Mouse (Mus musculus): ENCODE measurements around the gene Taf6l.
A peak's percentile ranks its signal among the peaks of the same experiment; 100 is the strongest.

Gene Taf6l

DNA sequence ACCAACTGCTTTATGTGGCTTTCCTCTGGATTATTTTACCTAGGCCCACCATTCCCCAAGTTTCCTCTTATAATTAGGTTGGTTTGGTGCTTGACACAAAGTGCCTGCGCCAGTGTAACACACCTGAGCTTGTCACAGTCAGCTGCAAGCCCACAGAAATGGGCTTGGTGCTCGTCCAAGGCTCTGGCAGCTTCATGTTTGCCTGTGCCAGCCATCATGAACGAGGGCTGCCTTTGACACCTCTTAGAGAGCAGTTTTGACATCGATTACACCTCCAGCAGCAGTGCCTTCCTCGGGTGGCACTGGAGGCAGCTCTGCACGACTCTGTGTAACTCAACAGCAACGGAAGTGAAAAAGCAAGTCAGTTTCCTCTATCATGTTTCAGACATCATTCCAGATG lies 4.0 kb upstream of the Taf6l start:
- no peak for DNase-seq (ENCODE audit: low spot score)

DNA sequence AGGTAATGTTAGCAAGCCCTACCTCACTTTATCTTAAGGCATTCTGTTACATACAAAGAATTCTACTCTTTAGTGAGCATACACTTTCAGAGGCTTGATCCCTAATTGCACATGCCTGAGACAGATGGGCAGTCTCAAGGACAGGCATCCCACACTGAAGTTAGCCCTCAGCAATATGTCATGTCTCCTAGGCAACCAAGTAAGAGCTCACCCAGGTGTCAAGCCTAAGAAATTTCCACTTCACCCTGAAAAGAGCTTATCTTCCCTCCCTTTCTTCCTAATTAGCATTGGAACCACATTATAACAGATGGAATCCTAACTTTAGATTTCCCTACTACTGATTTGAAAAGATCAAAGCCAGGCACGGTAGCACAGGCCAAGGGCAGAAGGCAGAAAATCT lies 3.0 kb upstream of the Taf6l start:
- DNase-seq (ENCODE audit: low spot score) = no peak

GRCm38 (mm10) chr19:8788521-8788920 lies 2.3 kb upstream of the Taf6l start:
- DNase-seq (ENCODE audit: low spot score) = no peak

DNA sequence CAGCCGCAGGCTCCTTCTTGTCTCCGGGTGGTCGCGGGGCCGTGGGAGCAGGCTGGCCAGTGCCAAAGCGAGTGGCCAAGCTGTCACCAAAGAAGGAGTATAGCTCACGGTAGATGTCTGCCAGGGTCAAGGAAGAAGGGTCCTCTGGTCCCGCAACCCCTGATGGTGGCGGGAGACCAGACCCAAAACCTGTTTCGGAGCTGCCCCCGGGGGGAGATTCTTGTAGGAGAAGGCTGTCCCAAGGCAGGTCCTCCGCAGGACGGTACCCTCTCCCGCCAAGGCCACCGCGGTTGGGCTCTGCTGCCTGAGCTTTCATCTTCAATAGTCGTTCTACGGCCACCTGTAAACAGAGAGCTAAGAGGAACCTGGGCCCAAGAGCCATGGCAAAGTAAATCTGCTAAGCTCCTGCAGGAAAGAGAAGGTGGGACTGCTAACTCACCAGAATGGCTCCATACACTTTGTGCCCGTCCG lies 11.2 kb downstream of the Taf6l start:
- DNase-seq (ENCODE audit: low spot score) = peak; percentile 29

- DNase-seq (ENCODE audit: low spot score) = peak; percentile 94
Observed at GRCm38 (mm10) chr19:8774086-8774835, 12.0 kb downstream of the Taf6l start, which contains the start of gene Tmem179b. TSS of gene Tmem179b (minus strand) at chr19:8774467.

DNA sequence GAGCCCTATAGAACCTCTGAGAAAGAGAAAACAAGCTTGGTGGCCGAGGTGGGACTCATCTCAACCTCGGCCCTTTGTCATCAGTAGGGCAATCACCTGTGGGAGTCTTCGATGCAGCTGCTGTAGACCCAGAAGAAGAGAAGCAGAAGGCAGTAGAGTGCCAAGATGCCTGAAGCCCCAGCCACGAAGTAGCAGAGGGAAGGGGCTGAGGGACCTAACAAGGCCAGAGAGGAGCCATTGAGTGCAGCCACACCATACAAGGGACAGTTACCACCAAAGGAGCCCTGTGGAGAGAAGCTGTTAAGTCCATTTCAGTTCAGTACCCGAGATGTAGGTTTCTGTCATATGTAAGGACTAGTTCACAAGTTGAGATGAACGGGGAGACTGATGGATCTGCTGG lies 12.8 kb downstream of the Taf6l start:
- DNase-seq (ENCODE audit: low spot score) = peak; percentile 36

GRCm38 (mm10) chr19:8772996-8773395 lies 13.2 kb downstream of the Taf6l start:
- DNase-seq (ENCODE audit: low spot score) = peak; percentile 60

DNA sequence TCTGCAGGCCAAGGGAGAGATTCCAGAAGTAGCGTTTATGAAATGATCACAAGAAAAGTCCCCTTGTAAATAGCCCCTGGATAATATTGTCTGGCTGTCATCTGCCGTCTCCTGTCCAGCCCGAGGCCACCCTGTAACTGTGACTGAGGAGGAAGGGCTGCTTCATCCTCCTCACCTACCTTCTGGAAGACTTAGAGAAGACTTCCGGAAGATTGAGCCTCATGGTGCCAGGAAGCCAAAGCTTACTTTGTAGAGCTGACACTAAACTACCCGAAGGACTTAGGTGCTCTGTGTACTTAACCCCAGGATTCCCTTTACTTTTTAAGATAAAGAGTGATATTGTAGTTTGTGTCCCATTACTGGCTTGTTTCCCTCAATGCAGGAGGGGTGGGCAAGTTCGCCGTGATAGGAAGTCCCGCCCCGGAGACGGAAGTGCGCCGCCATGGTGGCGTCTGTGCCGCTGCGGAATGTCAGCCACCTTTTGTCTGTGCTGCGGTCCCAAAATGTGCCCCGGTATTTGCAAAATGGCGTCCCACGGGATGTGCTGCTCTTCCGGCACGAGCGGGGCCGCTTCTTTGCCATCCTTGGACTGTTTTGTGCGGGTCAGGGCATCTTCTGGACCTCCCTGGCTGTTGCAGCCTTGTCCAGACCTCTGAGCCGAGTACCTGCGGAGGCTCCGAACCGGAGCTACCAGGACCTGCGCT lies 15.5 kb downstream of the Taf6l start, which contains the start of gene Tmem223:
Gene Tmem223 (plus strand): TSS at position 430 of the 704 bp plus-strand sequence.
- DNase-seq (ENCODE audit: low spot score) = peak; percentile 71

- no peak for DNase-seq (ENCODE audit: low spot score)
Observed at GRCm38 (mm10) chr19:8765562-8765961, 20.7 kb downstream of the Taf6l start.

GRCm38 (mm10) chr19:8763276-8763675 lies 22.9 kb downstream of the Taf6l start:
- DNase-seq (ENCODE audit: low spot score) = no peak

- no peak for DNase-seq (ENCODE audit: low spot score)
Observed at GRCm38 (mm10) chr19:8760757-8761156, 25.5 kb downstream of the Taf6l start.

DNA sequence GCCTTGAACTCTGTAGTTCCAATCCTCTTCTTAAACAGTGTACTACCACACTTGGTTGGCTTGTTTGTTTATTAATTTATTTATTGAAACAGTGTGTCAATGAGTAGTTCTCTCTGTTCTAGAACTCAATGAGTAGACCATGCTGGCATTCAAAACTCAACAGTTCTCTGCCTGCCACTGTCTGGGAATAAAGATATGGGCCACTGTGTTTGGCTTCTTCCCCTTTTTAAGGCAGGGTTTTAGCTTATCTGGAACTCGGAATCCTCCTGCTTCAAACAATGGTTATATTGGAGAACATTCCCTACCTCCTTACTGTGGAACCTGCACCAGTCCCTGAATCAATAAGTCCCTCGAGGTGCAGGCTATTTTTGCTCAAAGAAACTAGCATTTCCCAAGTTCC lies 27.3 kb downstream of the Taf6l start:
- DNase-seq (ENCODE audit: low spot score) = no peak

DNA sequence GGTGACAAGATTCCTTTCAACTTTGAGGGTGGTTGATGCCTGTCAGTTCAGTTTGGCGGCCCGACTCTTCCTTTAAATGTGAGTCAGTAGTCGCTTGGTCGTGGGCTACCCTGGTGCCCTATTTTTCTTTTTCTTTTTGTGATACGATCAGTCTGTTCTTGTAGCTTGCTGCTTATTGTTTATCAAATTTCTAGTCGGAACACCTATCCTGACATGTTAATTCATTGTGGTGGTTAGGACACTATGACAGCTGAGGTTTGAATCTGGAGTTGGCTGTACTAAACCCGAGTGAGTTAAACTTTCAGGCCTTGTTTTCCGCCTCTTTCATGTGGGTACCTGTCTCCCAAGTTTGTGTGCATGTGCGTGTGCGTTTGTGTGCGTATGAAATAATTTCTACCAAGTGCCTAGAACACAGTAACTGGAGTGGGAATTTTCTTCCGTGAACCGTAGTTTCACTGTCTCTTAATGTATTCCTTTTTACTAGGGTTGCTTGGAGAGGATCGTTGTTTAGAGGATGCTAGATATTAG lies 28.7 kb downstream of the Taf6l start:
- peak; percentile 29 for DNase-seq (ENCODE audit: low spot score)

DNA sequence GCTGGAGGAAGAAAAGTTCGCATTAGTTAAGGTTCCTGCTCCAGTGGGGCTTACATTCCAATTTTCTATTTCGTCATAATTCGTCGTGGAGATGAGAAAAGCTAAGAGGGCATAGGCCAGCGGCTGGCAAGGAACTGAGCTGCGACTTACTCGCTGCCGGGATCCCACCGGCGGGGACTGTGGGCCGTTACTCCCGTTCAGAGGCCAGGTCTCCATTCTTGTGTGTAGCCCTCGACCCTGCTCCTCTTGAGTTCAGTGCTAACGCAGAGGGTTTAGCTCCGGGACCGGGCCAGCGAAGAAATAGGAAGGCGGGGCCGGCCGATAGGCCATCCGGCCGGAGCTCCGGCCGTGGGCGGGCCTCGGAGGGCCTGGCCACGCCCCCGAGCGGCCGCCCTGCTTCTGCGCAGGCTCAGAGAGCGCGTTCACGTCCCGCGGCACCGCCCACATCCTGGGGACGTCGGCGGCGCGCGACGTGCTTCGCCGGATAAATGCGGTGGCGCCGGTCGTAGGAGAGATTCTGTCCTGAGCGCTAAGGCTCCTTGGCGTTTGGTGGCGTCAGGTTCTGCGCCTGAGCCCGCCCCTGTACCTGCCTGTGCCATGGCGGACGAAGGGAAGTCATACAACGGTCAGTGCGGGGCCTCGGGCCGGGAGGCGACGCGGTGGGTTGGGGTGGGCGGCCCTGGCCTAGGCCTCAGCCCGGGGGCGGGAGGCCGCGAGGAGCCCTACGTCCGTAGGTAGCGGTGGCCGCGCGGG lies 29.4 kb downstream of the Taf6l start, which contains the start of gene Nxf1:
Gene Nxf1 (plus strand): TSS at position 439 of the 753 bp plus-strand sequence.
- DNase-seq (ENCODE audit: low spot score) = peak; percentile 92

DNA sequence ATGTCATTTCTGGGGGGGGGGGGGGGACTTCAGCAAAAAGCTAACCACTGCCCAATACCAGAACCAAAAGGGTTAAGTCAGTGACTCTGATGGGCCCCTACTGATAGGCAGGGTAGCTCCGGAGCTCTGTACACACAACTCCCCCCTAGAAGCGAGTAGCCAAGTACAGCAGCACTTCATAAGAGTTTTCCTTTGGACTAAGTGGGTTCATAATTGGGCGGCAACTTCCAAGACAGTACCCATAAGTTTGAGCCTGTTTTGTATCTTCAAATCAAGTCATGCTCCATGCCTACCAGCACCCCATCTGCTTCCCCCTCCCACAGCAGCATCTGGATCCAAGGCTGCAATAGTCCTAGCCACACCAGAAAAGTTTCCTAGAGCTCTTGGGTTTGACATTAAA lies 30.6 kb downstream of the Taf6l start:
- DNase-seq (ENCODE audit: low spot score) = no peak

DNA sequence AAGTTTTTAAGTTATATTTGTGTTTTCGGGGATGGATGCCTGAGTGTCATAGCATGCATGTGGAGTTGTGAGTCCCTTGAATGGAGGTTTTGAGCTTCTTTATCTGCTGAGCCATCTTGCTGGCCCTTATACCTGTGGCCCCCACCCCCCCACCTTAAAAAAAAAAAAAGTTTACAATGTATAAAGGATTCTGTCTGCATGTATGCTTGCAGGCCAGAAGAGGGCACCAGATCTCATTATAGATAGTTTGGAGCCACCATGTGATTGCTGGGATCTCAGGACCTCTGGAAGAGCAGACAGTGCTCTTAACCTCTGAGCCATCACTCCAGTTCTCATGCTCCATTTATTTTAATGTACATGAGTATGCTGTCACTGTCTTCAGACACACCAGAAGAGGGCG lies 38.8 kb downstream of the Taf6l start:
- DNase-seq (ENCODE audit: low spot score) = no peak

DNA sequence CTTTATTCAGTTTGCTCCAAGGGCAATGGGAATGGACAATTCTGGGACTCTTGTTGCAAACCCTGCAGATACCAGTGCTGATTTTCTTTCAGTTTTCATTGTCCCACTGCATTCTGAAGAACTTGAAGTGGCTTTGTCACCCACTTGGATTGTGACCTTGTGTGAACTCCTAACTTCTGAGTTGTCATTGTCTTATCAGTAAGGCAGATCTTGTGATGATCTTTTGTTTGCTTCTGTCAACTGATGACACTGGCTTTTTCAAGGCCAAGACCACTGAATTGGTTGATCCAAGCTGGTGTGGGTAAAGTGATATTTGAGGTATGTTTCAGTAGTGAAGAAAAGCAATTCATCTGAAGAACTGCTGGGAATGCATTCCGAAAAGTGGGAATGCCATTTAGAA lies 40.8 kb downstream of the Taf6l start:
- DNase-seq (ENCODE audit: low spot score) = no peak

DNA sequence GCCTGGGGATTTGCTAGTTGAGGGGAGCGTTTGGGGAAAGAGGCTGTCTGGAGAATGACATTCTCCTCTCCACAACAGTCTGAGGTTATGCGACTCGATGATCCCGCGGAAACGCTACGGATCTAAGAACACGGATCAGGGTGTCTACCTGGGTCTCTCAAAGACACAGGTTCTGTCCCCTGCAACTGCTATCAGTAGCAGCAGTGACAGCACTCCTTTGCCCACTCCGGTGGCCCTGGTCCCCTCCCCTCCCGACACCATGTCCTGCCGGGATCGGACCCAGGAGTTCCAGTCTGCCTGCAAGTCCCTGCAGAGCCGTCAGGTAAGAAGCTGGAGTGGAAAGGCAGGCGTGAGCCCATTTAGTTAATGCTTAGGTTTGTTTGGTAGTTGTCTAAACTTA lies 44.0 kb downstream of the Taf6l start:
- DNase-seq (ENCODE audit: low spot score) = no peak

- DNase-seq (ENCODE audit: low spot score) = peak; percentile 98
Observed at GRCm38 (mm10) chr19:8741243-8741869, 44.9 kb downstream of the Taf6l start, which contains the start of gene Stx5a. TSS of gene Stx5a (plus strand) at chr19:8741413.

- DNase-seq (ENCODE audit: low spot score) = no peak
Observed at GRCm38 (mm10) chr19:8740603-8741002, 45.6 kb downstream of the Taf6l start, which contains the start of gene 1700092M07Rik. TSS of gene 1700092M07Rik (plus strand) at chr19:8740718.

GRCm38 (mm10) chr19:8739646-8740045 lies 46.6 kb downstream of the Taf6l start:
- DNase-seq (ENCODE audit: low spot score) = no peak

GRCm38 (mm10) chr19:8738911-8739310 lies 47.3 kb downstream of the Taf6l start:
- no peak for DNase-seq (ENCODE audit: low spot score)

Data from c-Kit-positive CD71-positive TER-119-positive erythroid progenitor cells, embryonic 14.5 days (primary cell).